Mouse (Mus musculus) embryonic stem cell, embryonic (primary cell): Measurements from ENCODE around the gene Fgfbp3.

ENCODE experiments used
- CTCF ChIA-PET, 4 experiments: fragments of 300-600 bp in 2 of 4; fragments of 350-600 bp in 2 of 4; sonication (Branson Sonifier 250); formaldehyde crosslinking; loops; one replicate each; lab custom pipeline; 2022; ENCODE audit warnings: inconsistent platforms in 2 of 4; lab: Charles Lee
- POLR2A ChIA-PET, 4 experiments: fragments of 300-600 bp in 2 of 4; fragments of 350-600 bp in 2 of 4; sonication (Branson Sonifier 250); formaldehyde crosslinking; loops; one replicate each; lab custom pipeline; 2022; ENCODE audit warnings: antibody characterized with exemption in 4 of 4, inconsistent platforms in 1 of 4; lab: Charles Lee

Fgfbp3 gene

DNA sequence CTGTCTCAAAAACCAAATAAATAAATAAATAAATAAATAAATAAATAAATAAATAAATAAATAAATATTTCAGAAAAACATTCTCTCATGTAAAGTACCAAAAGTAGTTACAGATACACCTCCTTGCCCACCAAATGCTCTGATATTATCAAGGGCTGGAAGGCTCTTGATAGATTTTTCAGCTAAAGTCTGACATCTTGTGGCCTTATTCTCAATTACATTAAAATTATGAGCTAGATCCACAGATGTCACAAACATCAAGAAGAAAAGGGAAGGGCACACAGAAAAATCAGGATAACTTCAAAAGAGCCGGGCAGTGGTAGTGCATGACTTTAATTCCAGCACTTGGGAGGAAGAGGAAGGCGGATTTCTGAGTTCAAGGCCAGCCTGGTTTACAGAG lies 2.6 kb upstream of the Fgfbp3 start:
- POLR2A ChIA-PET = interaction anchor here in 2 of 4 experiments (0.5 to 3.7 kb wide), 18 partner anchors 9 to 454 kb away, joined by 3 to 22 read pairs (median 4); partner anchors contain the start of genes Kif11 (in 1 of the 2) and Ppp1r3c (in 1 of the 2)
- CTCF ChIA-PET = interaction anchor here (0.5 to 2.9 kb wide), 25 partner anchors 10 to 452 kb away, joined by 3 to 34 read pairs (median 5); no protein-coding TSS in a partner anchor

DNA sequence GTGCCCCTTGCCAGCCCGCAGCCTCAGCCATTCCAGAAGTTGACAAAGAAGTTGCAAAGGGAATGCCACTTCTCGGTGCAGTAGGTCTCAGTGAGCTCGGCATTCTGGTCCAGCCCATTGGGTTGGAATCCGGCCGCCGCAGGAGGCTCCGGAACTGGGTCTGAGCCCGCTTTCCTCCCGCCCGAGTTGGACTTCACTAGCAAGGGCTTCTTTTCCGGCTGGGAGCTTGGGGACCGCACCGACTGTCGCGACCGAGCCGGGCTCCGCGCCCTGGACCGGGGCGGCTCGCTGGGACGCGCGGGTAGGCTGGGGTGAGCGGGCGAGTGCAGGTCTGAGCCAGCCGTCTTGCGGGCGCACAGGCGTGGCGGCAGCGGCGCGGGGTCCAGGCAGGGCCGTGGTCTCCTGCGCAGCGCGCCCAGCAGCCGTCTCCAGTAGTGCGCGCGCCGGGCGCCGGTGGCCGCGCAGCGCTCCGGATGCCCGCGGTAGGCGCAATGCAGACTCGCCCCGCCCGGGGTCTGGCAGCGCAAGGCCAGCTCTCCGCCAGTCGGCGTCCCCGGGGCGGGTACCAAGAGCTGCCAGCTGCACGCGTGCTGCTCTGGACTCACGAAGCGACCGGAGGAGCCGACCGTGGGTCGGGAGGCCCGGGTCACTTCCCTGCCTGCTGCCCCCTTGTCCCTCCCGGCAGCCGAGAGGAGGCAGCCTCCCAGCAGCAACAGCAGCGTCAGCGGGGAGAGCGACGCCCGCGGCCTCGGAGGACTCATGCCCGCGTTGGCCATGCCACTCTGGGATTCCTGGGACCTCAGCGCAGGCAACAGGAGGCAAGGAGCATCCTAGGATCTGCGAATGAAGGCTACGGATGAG lies 744 bp downstream of the Fgfbp3 start:
- CTCF ChIA-PET = interaction anchor here (0.8 to 2.3 kb wide), 17 partner anchors 9 to 1199 kb away, joined by 3 to 42 read pairs (median 4); no protein-coding TSS in a partner anchor
- POLR2A ChIA-PET = interaction anchor here (0.5 to 4.5 kb wide), 48 partner anchors 7 to 655 kb away, joined by 3 to 56 read pairs (median 4); partner anchors contain the start of genes Tnks2 (in 3 of the 4), Btaf1 (in 1 of the 4), Kif11 (in 1 of the 4) and Ppp1r3c (in 1 of the 4)

DNA sequence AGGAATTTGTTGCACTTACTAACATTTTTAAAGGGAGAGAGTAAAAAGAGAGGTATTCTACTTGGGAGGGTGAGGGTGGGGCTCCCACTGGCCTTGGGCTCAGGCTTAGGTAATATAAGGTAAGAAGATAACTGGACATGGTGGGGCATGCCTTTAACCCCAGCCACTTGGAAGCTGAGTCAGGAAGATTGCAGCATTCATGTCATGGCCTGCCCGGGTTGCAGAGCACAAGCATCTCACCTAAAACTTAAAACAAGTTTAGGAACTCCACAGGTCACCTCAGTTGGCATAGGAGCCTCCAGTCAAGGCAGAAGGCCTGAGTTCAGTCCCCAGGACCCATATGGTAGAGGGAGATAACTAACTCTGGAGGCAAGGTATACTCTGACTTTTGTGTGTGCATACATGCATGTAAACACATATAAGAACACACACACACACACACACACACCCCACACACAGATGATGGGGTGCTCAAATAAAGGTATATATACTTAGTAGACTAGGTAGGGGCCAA lies 2.5 kb downstream of the Fgfbp3 start:
- POLR2A ChIA-PET = interaction anchor here in 2 of 4 experiments (0.6 to 4.5 kb wide), 9 partner anchors 9 to 689 kb away, joined by 3 to 56 read pairs (median 4); partner anchors contain the start of genes Kif11 (in 2 of the 2) and Btaf1 (in 1 of the 2)
- CTCF ChIA-PET = interaction anchor here in 1 of 4 experiments (0.6 kb wide), 1 partner anchor 101 kb away, joined by 7 read pairs; no protein-coding TSS in a partner anchor

DNA sequence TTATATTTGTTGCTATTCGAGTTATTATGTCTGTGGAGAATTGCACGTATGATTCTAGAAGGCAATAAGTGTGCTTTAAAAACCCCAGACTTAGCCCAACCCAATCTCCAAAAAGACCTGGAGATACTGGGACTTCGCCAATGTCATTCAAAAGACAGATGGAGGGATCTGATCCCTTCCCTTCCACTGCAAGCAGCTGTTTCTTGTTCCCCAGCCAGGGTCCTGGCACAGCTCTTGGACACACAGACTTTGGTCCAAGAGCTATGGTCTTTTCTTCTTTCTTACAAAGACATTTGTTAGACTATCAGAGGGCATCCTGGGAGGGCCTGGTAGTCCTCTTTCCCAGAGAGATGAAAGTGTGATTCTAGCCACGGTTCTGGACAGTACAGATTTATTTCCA lies 3.2 kb downstream of the Fgfbp3 start:
- ChIA-PET CTCF (interaction anchor here in 2 of 4 experiments (0.7 to 0.9 kb wide), 2 partner anchors 10 to 73 kb away, joined by 3 to 5 read pairs; no protein-coding TSS in a partner anchor), POLR2A (interaction anchor here in 2 of 4 experiments (0.6 to 4.5 kb wide), 10 partner anchors 10 to 689 kb away, joined by 3 to 56 read pairs (median 3); partner anchors contain the start of genes Btaf1 (in 1 of the 2) and Kif11 (in 1 of the 2))

DNA sequence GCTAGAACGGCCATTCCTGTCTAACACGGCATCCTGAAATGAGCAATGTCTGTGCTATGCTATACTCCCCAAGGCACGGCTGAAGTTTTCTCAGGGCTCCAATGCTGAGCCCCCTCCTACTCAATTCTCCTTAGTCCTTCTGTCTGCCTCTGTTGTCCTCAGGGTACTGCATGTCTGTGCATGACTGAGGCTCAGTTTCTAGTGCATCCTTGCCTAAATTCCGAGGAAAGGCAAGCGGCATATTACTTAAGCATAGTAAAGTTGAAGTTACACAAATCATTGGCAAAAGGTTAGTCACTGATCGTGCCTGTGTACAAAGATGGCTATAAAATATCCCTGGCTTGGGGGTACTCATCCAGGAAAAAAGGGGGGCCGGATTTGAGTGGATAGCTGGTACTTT lies 6.4 kb downstream of the Fgfbp3 start:
- POLR2A ChIA-PET = interaction anchor here in 2 of 4 experiments (0.6 to 3.7 kb wide), 7 partner anchors 9 to 464 kb away, joined by 3 to 39 read pairs (median 3); partner anchors contain the start of gene Kif11 (in 1 of the 2)
- CTCF ChIA-PET = no interaction called here

DNA sequence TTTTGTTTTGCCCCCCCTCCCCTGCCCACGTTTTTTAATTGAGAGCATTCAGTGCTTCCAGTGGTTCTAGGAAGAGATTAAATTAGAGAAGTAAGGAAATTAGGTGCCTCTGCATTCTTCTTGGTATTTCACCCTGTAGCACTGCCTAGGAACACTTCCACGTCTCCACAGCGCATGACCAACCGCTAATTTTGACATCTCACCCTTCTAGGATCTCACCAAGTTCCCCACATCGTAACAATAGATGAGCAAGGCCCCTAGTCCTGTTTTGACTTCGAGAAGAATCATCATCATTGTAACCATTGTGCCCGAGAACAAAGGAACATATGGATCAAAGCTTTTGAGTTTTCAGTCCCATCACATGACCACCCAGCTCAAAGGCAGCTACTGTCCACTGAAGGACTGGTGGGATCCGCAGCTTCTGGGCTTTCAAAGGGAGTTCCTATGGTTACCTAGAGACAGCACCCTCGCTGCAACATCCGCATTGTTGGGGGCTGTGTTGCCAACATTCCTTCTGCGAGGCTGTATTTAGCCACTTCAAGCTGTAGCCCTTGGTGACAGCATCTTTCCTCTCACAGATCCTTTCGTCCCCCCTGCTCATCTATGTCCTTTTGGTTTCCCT lies 8.9 kb downstream of the Fgfbp3 start:
- ChIA-PET POLR2A (interaction anchor here (0.8 to 8.3 kb wide), 21 partner anchors 7 to 175 kb away, joined by 3 to 56 read pairs (median 5); partner anchors contain the start of genes Btaf1 (in 3 of the 4), Fgfbp3 (in 2 of the 4) and Tnks2 (in 1 of the 4)), CTCF (interaction anchor here (0.6 to 4.0 kb wide), 49 partner anchors 8 to 717 kb away, joined by 3 to 63 read pairs (median 4); partner anchors contain the start of genes Fgfbp3 (in 3 of the 4), Btaf1 (in 2 of the 4) and Tnks2 (in 1 of the 4))

DNA sequence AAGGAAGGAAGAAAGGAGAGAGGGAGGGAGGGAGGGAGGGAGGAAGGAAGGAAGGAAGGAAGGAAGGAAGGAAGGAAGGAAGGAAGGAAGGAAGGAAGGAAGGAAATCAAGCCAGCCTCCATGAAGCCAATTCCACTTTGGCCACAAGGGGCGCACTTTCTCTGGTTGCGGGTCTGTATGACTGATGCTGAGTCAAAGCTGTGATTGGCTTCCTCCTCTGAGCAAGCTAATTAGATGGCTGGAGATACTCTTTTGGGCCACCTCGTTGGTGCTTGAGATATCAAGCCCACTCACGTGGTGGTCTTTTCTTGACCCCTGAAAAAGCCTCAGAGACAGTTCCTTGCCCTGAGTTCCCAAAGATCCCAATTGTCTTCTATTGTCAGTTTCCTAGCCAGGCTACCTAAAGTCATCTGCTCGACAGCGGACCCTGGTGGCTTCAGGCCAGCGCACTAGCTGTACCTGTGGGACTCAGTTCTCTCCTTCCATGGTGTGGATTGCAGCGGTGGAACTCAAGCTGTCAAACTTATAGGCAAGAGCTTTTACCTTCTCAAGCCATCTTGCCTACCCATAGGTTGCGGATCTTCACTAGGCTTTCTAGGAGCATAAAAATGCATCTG lies 9.6 kb downstream of the Fgfbp3 start:
- CTCF ChIA-PET = interaction anchor here (0.5 to 4.0 kb wide), 78 partner anchors 8 to 717 kb away, joined by 3 to 63 read pairs (median 4); partner anchors contain the start of genes Fgfbp3 (in 4 of the 4), Btaf1 (in 2 of the 4) and Tnks2 (in 1 of the 4)
- POLR2A ChIA-PET = interaction anchor here (0.5 to 8.3 kb wide), 24 partner anchors 8 to 174 kb away, joined by 3 to 56 read pairs (median 4); partner anchors contain the start of genes Btaf1 (in 4 of the 4), Fgfbp3 (in 2 of the 4) and Tnks2 (in 1 of the 4)

DNA sequence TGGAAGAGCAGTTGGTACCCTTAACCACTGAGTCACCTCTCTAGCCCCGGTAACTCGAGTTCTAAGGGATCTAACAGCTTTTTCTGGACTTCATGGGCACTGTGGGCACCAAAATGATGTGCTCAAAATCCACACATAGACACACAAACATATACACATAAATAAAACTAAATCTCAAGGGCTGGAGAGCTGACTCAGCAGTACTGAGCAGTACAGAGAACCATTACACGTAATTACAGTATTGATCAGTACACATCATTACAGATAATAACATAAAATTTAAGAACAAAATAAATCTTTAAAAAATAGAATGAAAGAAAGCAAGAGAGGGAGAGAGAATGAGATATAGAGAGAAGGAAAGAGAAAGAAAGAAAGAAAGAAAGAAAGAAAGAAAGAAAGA lies 10.3 kb downstream of the Fgfbp3 start:
- ChIA-PET POLR2A (interaction anchor here (0.9 to 8.3 kb wide), 12 partner anchors 8 to 110 kb away, joined by 3 to 56 read pairs (median 10); partner anchors contain the start of genes Btaf1 (in 3 of the 4), Fgfbp3 (in 2 of the 4) and Tnks2 (in 1 of the 4)), CTCF (interaction anchor here (0.5 to 4.0 kb wide), 47 partner anchors 8 to 716 kb away, joined by 3 to 63 read pairs (median 4); partner anchors contain the start of genes Fgfbp3 (in 4 of the 4) and Btaf1 (in 2 of the 4))

DNA sequence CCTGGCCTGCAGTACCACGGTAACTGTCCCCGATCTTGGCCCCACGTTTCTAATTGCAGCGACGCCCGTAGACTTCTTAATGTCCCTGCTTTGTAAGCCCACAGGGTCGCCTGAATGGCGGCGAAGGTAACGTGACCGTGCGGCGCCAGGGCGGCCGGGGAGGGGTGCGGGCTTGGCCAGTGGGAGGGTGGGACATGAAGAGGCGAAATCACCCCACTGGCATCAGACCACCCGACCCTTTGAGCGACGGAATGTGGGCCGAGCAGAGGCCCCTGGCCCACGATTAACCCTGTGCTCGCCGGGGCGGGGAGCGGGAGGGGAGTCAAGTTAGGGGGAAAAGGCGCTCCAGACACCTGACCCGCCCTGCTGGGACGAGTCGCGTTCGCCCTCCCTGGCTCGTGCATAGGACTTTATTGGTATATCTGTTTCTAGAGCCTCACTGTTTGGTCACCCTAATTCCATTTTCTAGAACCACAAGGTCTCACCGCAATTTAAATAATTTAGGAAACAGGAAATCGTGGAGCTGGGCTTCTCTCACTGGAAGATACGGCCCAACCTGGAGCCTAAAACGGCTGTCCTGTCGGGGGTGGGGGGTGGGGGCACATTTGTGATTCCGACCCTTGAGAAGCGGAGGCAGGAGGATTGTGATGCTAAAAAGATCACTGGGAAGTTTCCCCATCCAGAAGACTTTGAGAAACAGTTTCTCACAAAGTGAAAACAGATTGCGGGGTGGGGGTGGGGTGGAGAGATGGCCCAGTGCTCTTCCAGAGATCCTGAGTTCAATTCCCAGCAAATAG lies 15.0 kb downstream of the Fgfbp3 start:
- ChIA-PET CTCF (interaction anchor here in 2 of 4 experiments (0.6 to 0.7 kb wide), 2 partner anchors 7 to 45 kb away, joined by 3 to 7 read pairs; no protein-coding TSS in a partner anchor), POLR2A (interaction anchor here in 3 of 4 experiments (0.6 to 8.3 kb wide), 6 partner anchors 13 to 146 kb away, joined by 3 to 56 read pairs (median 3); partner anchors contain the start of genes Btaf1 (in 1 of the 3) and Fgfbp3 (in 1 of the 3))

DNA sequence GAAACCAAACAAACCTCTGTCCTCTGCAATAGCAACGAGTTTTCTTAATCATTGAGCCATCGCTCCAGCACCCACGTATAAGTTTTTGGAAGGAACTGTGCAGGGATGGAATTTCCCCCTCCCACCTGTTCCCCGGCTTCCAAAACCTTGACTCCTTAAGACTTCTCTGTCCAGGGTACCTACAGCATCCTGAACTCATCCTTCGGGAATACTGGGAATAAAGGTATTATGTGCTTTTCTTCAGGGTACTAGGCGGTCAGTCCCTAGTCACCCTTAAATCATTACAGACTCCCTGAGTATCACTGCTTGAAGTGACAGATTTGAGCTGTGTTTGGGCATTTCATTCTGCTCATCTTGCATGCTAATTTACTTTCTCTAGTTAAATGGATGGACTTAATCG lies 16.0 kb downstream of the Fgfbp3 start:
- ChIA-PET POLR2A (interaction anchor here in 2 of 4 experiments (0.6 to 8.3 kb wide), 7 partner anchors 14 to 37 kb away, joined by 3 to 56 read pairs (median 3); partner anchors contain the start of genes Btaf1 (in 1 of the 2) and Fgfbp3 (in 1 of the 2)), CTCF (interaction anchor here in 1 of 4 experiments (0.6 to 0.7 kb wide), 2 partner anchors 47 to 1524 kb away, joined by 6 to 7 read pairs; no protein-coding TSS in a partner anchor)

DNA sequence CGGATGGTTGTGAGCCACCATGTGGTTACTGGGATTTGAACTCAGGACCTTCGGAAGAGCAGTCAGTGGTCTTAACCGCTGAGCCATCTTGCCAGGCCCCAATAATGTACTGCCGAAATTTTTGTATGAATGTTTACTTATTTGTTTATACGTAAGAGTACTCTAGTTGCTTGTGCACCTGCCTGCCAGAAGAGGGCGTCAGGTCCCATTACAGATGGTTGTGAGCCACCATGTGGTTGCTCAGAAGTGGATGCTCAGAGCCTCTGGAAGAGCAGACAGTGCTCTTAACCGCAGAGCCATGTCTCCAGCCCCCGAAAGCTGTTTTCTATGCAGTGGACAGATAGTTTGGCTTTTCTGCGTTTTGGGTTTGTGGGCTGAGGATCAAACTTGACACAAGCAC lies 21.6 kb downstream of the Fgfbp3 start:
- ChIA-PET POLR2A (interaction anchor here in 3 of 4 experiments (0.6 to 4.5 kb wide), 12 partner anchors 10 to 612 kb away, joined by 3 to 24 read pairs (median 4); partner anchors contain the start of genes Btaf1 (in 2 of the 3), Fgfbp3 (in 1 of the 3) and Tnks2 (in 1 of the 3)), CTCF (interaction anchor here (0.6 to 5.8 kb wide), 23 partner anchors 7 to 646 kb away, joined by 3 to 63 read pairs (median 5); partner anchors contain the start of genes Fgfbp3 (in 3 of the 4) and Btaf1 (in 1 of the 4))

DNA sequence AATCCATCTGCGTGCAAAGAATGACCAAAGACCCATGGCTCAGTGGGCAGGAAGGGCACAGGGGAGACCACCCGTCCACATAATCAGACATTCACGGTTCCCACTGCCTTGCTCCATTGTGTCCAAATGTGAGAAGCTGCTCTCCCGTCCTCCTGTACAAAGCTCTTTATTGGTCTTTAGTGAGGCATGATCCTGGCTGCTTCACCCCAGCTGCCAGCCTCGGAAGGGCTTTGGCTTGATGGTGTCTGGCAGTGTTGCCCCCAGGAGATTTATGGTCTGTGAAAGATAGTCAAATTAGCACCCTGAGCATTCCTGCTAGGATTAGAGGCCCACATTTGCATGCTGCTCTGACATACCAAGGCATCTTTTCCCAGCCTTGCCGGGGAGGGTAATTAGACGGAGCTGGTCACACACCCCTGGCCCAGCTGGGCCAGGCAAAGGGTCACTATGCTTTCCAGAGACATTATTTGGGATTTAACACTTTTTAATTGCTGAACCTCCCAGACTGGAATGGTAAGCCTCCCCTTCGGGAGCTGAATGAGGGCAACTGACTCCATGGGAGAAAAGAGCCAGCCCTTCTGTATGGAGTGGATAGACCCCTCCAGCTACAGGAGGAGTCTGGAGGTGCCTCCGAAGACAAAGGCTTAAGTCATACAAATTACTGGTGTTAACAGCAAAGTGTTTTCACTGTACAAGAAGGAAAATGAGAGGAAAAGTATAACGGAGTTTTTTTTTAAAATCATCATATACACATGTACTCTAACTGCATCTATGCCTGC lies 22.4 kb downstream of the Fgfbp3 start:
- POLR2A ChIA-PET = interaction anchor here in 3 of 4 experiments (0.6 to 4.5 kb wide), 11 partner anchors 9 to 122 kb away, joined by 3 to 24 read pairs (median 7); partner anchors contain the start of genes Btaf1 (in 2 of the 3), Fgfbp3 (in 2 of the 3) and Tnks2 (in 1 of the 3)
- CTCF ChIA-PET = interaction anchor here (0.6 to 5.8 kb wide), 20 partner anchors 8 to 37 kb away, joined by 3 to 63 read pairs (median 6); partner anchors contain the start of genes Fgfbp3 (in 2 of the 4) and Btaf1 (in 1 of the 4)

DNA sequence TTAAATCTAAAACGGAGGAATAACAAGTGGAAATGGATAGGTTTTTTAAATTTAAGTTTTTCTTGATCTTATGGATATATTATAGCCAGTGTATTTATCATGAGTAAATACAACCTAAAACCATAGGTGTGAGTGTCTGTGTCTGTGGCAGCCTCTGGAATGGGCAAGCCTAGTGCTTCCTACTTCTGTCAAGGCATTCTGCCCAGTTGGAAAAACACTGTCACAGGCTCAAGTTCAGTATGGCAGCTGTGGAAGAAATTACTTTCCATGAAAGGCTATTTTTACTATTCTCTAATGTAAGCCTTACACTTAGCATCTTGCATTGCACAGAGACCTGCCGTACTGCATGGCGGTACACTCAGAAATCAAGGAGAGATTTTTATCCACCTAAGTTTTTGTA lies 27.7 kb downstream of the Fgfbp3 start:
- ChIA-PET CTCF (interaction anchor here in 1 of 4 experiments (1.4 kb wide), 1 partner anchor 27 kb away, joined by 3 read pairs; no protein-coding TSS in a partner anchor), POLR2A (interaction anchor here in 2 of 4 experiments (0.6 to 1.7 kb wide), 3 partner anchors 15 to 128 kb away, joined by 3 to 6 read pairs (median 5); partner anchors contain the start of gene Fgfbp3 (in 1 of the 2))

DNA sequence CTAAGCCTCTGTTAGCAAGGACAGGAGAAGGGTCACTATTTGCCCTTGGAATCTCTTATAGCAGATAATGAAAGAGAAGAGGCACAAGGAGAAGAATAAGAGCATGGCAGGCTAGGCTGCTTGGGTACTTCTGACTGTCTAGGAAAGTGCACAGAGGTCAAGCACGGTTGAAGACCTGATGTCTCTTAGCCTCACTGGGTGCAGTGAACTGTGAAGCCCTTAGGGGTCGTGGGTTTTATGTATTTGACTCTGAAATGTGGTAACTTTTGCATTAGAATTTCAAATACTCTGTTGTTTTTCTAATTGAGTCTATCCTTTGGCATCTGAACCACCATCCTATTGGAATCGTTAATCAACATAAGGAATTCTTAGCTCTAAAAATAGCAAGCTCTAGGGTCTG lies 31.7 kb downstream of the Fgfbp3 start:
- POLR2A ChIA-PET = interaction anchor here in 3 of 4 experiments (0.6 to 2.3 kb wide), 9 partner anchors 9 to 40 kb away, joined by 3 to 11 read pairs (median 4); partner anchors contain the start of gene Fgfbp3 (in 1 of the 3)
- CTCF ChIA-PET = interaction anchor here (1.3 to 1.7 kb wide), 8 partner anchors 9 to 35 kb away, joined by 3 to 7 read pairs (median 3); no protein-coding TSS in a partner anchor
